Mouse (Mus musculus) kidney, adult 18-20 months (tissue): ENCODE measurements around the gene Podnl1.

Experiments used
- DNase-seq: peaks from one replicate; pipeline ENCODE4 v3.0.0; 2021

Podnl1 gene

DNA sequence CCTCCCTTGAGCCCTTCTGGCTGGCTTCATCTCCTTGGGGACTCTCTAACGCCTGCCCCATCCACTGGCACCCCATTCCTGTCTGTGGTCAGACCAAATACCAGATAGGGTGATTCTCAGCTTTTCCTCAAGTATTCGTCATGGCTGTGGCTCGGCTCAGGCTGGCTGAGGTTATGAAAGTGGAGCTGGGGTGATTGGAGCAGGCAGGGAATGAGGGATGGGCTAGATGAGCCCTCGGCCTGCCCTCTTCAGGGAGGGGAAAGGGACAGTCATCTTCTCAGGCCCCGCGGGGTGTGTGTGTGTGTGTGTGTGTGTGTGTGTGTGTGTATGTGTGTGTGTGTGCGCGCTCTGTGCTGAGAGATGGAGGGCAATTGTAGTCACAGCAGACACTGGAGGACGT, at the start of gene Podnl1:
TSS of gene Podnl1 (plus strand) at position 334 of the 400 bp plus-strand sequence.
- DNase-seq = no peak

DNA sequence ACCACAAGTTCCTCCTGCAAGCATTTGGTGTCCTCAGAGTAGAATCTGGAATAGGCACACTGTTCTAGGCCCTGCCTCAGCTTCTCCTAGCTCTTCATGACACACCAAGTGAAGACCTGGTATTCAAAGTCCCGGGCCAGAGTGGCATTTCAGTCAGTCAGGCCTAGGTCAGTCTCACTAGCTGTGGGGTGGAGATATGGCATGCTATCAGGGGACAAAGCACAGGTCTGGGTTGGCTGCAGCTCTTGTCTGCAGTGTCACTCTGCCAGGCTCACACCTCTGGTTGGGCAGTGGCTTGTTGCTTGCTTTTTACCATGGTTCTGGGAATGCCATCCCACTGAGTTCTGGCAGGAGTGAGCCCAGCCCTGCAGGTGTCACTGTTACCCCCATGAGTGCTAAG, 49.4 kb upstream of the Podnl1 start:
- no peak for DNase-seq

DNA sequence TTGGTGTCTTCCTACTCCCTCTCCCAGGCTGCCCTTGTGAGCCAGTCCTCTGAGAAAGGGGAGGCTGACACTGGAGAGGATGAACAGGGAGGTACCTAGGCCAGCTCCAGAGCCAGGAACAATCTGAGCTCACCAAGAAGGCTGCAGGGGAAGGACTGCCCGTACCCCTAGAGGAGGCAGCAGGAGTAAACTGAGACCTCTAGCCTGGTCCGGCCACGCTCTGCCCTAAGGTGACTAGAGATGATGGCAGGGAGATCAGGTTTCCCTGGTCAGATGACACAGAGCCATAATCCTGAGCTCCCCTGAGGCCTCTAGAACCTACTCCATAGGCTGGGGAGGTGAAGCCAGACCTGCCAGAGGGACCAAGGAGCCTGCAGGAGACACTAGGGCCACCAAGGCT, 48.9 kb upstream of the Podnl1 start:
- DNase-seq = no peak

DNA sequence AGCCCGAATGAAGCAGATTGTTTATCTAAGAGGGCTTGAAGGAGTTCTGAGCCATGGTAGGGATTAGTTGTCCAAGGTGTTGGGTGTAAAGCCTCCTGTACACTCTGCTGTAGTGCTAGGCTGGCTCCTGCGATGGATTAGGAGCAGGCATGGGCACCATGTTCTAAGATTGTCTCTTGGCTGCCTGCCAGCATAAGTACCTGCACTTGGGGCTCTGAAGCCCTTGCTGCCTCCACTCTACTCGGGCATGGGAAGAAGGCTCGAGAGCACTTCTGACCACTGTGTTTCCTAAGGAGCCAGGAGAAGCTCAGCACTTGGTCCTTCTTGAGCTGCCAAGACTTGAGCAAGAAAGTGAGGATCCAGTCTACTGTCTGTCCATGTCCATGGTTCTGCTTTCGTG, 46.6 kb upstream of the Podnl1 start:
- no peak for DNase-seq

- peak; percentile 75 for DNase-seq
These were observed 42.0 kb upstream of the Podnl1 start for GRCm38 (mm10) chr8:84083829-84084241.

DNA sequence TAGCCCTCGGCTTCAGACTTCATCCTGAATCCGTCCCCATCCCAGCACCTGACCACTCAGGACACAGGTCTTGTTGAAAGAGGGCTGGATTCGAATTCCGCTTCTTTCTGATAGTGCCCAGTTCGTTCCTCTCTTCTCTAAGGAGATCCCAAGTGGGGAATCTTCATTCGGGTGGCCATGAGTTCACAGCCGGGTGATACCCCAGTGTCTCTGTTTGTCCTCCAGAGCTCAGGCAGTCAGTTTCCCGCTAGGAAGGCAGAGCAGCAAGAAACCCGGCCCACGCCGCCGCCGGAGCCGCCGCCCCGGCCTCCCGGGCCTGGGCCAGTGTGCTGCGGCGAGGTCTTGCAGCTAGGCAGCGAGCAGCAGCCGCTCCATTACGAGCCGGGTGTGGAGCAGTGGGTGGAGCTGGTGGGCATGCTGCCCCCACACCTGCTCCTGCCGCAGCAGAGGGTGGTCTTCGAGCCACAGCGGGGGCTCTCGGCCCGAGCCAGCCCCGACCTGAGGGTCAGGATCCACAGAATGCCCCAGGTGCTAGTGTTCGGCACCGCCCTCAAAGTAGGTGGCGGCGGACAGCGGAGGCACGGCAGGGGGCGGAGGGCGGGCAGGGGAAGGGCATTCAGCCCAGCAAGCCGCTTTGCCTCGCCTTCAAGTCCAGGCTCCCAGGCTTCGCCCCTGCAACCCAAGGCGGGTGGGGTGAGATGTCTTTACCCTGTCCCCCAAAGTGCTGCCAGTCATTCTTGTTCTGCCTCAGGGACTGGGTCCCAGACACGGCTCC, 41.3 kb upstream of the Podnl1 start:
- DNase-seq = peak; percentile 54

- peak; percentile 51 for DNase-seq
These were observed 38.6 kb upstream of the Podnl1 start for GRCm38 (mm10) chr8:84087156-84087555.

GRCm38 (mm10) chr8:84087821-84088220, 38.0 kb upstream of the Podnl1 start:
- no peak for DNase-seq

- DNase-seq = no peak
These were observed 36.5 kb upstream of the Podnl1 start for GRCm38 (mm10) chr8:84089277-84089676.

DNA sequence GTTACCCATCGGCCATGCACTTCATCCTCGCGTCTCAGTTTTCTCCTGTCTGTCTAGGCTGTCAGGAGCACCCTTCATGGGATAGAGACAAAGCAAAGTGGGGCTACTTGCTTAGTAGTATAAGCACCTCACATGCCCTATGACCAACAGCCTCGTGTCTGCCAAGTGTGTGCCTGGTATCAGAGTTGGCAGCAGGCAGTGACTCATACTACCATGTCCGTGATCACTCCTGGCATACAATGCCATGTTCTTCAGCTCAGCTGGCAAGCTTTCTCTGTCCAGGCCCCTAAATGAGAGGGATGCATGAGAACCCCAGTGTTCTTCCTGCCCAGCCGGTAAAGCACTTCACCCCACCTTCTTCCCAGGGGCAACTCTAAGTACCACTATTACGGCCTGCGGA, 35.2 kb upstream of the Podnl1 start:
- no peak for DNase-seq

DNA sequence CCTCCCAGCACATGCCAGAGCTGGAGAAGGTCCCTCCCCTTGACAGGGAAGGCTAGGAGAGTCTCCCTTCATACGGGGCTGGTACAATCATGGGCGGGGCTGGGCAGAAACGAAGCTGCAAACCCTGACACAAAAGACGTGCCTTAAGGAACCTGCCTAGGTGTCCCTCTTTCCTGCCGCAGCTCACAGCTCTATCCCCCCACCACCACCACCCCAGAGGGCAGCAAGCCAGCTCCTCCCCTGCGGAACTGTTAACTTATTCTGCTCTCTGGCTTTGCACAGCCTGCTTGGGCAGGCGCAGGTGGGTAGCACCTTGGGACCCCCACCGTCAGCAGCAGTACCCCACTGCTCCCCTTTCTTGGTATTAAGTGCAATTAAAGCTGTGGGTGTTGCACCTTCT, 29.7 kb upstream of the Podnl1 start:
- no peak for DNase-seq

DNA sequence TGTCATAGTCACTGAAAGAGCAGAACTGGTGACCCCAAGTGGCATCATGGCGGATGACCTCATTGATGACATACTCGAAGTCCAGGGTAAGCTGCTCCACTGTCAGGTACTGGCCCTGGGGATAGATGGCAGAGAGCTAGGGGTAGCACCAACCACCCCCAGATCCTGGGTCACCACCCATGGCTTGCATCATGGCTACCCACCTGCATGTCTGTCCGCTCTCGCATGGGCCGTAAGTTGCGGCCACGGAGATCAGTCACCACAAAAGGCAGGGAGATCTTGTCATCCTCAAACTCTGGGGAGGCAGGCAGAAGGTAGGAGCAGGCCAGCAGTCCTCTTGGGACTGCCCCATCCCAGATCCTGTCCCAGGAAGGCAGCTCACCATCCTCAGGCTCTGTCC, 27.4 kb upstream of the Podnl1 start:
- DNase-seq = no peak

GRCm38 (mm10) chr8:84101476-84102270, 24.1 kb upstream of the Podnl1 start:
- DNase-seq = peak; percentile 29

DNA sequence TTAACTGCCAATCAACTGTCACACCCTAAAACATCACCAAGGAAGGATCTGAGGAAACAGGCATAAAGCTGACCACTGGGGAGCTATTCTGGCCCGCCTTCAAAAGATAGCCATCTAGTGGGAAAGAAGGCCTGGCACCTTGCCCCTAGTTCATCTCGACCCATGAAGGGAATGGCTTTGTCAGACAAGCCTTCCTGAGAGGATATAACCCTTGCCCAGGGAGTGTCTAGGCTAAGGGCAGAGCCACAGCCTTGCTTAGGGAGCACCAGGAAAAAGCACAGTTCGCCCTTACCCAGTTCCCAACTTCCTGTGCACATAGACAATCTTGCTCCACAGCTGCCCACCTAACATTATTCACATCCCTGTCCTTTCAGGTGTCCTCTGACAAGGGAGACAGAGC, 22.2 kb upstream of the Podnl1 start:
- peak; percentile 49 for DNase-seq

DNA sequence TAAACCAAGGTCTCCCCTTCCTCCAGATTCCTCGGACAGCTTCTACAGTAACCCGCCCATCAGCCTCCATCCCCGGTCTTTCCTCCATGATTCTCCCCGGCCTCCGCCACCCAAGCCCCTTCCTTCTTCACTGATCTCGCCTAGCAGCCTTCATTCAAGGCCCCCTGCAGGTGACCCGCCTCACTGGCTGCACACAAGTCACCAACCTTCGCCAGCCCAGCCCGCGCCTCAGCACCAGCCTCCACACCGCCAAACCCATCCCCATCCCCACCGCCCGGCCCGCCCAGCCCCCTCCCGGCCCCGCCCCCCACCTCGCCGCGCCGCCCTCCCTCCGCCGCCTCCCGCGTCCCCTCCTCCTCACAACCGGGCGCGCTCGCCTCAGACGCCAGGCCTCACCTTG, 21.6 kb upstream of the Podnl1 start:
- DNase-seq = no peak

DNA sequence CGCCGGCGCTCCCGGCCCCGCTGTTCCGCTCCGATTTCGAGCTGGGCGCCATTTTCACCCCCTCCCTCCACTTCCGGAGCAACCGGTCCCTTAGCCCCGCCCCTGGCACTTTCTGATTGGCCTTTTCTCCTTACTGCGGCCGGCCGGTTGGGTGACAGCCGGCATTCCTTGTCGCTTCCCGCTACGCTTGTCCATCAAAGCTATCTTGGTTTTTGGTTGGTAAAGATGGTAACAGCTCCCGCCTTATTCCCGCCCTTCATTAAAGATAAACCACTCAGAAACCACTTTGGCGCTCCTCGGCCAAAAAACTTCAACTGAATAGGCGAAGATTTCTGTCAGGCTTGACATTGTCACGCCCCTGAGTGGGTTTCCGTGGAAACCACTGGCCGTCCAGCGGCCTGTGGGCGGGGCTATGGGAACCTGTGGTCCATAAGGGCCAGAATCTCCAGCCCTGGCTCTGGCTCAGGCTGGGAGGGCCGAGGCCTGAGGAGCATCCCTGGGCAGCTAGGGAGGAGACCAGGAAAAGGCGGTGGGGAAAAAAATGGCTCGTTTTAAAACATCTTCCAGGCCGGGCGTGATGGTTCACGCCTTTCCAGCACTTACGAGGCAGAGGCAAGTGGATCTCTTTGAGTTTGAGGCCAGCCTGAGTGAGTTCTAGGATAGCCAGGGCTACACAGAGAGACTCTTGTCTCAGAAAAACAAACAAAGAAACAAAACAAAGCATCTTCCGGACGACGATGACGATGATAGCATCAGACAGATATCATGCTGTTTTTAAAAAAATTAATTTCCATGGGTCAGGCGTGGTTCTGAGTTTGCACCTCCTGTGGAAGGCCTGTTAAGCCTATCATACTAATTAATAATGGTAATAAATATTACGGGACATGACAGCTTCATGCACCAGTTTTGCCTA, 20.8 kb upstream of the Podnl1 start, which contains the start of gene Dcaf15:
TSS of gene Dcaf15 (minus strand) at position 72 of the 913 bp plus-strand sequence.
- peak; percentile 97 for DNase-seq

DNA sequence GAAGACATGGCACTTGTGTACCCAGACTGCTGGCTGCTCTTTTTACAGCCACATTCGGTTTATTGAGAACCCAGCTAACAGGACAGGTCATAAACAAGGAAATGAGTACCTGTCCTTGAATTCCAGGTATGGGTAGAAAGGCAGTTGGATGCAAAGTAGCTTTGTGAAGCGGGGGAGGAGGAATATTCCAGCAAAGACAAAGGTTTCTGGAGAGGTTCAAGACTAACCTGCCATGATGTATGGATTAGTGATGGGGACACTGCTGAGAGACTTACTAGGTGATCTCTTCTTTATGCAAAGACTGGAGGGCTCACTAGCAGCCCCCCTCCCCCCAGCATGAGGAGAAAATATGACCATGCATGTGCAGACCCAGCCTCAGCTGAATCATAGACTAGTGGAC, 20.1 kb upstream of the Podnl1 start:
- DNase-seq = no peak

GRCm38 (mm10) chr8:84106216-84107040, 19.4 kb upstream of the Podnl1 start:
- DNase-seq = no peak

DNA sequence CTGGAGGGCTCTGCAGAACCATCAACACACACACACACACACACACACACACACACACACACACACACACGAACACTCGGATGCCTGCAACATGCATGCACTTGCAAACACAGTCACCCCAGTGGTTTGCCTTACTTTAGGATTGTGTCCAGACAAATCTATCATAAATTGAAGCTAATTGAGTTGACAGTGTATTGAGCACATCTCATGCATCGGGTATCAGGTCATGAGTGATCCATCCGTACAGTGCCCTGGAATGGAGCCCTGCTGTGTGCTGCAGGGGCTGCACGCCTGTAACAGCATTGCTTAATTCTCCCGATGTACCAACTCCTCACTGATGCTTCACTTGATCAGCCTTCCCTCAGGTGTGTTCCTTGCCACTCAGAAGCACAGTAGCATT, 10.1 kb upstream of the Podnl1 start:
- DNase-seq = no peak

- no peak for DNase-seq
These were observed 3.6 kb upstream of the Podnl1 start for GRCm38 (mm10) chr8:84122151-84122550.

DNA sequence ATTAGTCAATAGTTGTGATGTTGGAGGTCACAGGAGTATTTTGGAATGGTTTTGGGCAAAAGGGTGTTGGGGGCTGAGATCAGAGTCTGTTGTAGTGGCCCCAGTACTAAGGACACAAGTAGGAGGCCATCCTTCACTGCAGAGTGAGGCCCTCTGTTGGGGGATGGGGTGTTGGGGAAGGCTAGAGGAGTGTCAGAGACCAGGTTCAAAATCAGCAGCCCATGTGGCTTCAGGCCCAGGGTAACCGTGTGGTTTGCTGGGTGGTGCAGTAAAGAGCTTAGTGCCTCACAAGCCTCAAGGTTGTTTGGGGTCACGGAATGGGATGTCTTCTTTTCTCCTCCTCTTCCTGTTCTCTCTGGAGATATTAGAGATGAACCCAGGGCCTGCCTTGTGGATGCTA, 953 bp downstream of the Podnl1 start:
- DNase-seq = no peak

GRCm38 (mm10) chr8:84127202-84127901, 1.6 kb downstream of the Podnl1 start:
- DNase-seq = no peak
